Mouse (Mus musculus) embryonic fibroblast, embryonic 13.5 days (primary cell): ENCODE measurements around the gene Myh7.

Source experiments
- CTCF ChIP-seq: IDR thresholded peaks from 2 replicates; pipeline ENCODE4 v1.5.1; 2011; ENCODE audit warnings: mild to moderate bottlenecking, control low read depth, low read length, moderate library complexity, borderline replicate concordance; ENCODE audit not compliant: insufficient read depth
- POLR2A ChIP-seq: IDR thresholded peaks from 2 replicates; pipeline ENCODE4 v1.6.1; 2011; ENCODE audit warnings: low read depth, mild to moderate bottlenecking, control low read depth, low read length, moderate library complexity

GRCm38 (mm10) chr14:55005506-55005905 is 11.1 kb upstream of the Myh7 start:
- TF ChIP-seq CTCF = no peak
- TF ChIP-seq POLR2A = no peak
